Mouse (Mus musculus): ENCODE measurements around the gene Arhgef7. TPM values are rescaled to one million over a fixed set of nuclear protein-coding genes. Genes with fewer than 3 reads are reported as not detected.

Arhgef7 gene
- polyA plus RNA-seq, 1 experiment from 2014 or later = 50.3 TPM

DNA sequence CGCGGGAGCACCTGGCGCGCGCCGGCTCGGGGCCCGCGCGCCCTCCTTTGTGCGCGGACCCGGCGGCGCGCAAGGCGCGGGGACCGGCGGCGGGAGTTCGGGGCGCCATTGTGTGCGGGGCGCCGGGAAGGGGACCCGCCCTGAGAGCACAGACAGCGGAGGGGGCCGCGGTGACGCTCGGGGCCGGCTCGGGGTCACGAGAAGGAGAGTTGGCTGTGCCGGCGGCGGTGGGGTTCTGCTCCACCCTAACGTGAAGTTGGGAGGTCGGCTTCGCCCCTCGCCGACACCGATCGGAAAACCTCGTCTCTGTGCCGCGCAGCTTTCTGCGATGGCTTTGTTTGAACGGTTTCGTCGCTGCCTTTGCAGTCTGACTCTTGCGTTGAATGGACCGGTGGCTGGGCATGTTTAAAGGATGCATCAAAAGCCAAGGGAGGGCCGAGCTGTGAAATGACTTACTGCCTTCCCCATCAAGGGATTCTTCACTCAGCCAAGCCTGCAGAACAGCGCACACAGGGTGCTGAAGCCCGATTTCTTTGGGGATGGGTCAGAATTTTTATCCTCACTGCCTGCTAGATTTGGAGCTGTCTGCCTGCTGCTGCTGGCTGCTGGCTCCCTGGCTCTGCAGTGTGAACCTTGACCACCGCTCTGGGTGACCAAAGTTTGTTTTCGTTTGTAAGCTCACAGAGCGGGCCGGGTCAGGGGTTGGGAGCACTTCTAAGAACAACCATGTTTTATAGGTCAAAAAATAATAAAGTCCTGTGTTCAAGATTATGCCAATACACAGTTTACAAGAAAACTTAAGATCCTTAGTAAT, 1.2 kb downstream of the Arhgef7 start:
- under 1% methylated on average over 61 of the region's 61 CpGs for WGBS
- peaks cover 72% of the 10 kb centered on the region for H3K27me3 ChIP-seq (replicated peaks; ENCODE audit: low read depth, poor library complexity, severe bottlenecking)
- no peaks in the 10 kb centered on the region; the same call in 1 of the 2 replicates for H3K36me3 ChIP-seq (replicated peaks)
- peak; percentile 74 for DNase-seq (ENCODE audit: low spot score)
- H3K9me3 ChIP-seq = no peaks in the 10 kb centered on the region
- H3K4me1 ChIP-seq = peaks cover 42% of the 10 kb centered on the region
- H3K4me3 ChIP-seq = peak overlapping the region; percentile 77
- H3K27ac ChIP-seq (replicated peaks) = peak overlapping the region; percentile 95

- DNase-seq (ENCODE audit: low spot score) = peak; percentile 60
- Histone ChIP-seq H3K27me3 (replicated peaks; ENCODE audit: low read depth, poor library complexity, severe bottlenecking) (peaks cover 56% of the 10 kb centered on the region), H3K4me3 (peak overlapping the region; percentile 77), H3K36me3 (replicated peaks) (peaks cover 16% of the 10 kb centered on the region), H3K4me1 (peaks cover 50% of the 10 kb centered on the region), H3K27ac (replicated peaks) (peak overlapping the region; percentile 95), H3K9me3 (no peaks in the 10 kb centered on the region)
- 43% methylated on average over 12 of the region's 12 CpGs for WGBS
Measured at GRCm38 (mm10) chr8:11730271-11730940, 2.9 kb downstream of the Arhgef7 start.

- peaks cover 59% of the 10 kb centered on the region for H3K36me3 ChIP-seq (replicated peaks)
- no peak overlapping the region for H3K4me3 ChIP-seq
- H3K9me3 ChIP-seq = no peaks in the 10 kb centered on the region
- H3K4me1 ChIP-seq = peaks cover 17% of the 10 kb centered on the region
- H3K27ac ChIP-seq (replicated peaks) = no peak overlapping the region
- 0 out of 2 replicates have a peak, but pooled peaks cover 6% of the 10 kb centered on the region for H3K27me3 ChIP-seq (replicated peaks; ENCODE audit: low read depth, poor library complexity, severe bottlenecking)
- no peak for DNase-seq (ENCODE audit: low spot score)
- WGBS = 81% methylated on average over 15 of the region's 15 CpGs
Measured at GRCm38 (mm10) chr8:11735672-11736235, 8.2 kb downstream of the Arhgef7 start.

GRCm38 (mm10) chr8:11737096-11737495, 9.6 kb downstream of the Arhgef7 start:
- no peak for DNase-seq (ENCODE audit: low spot score)
- H3K27ac ChIP-seq (replicated peaks) = no peak overlapping the region
- 85% methylated on average over 6 of the region's 6 CpGs for WGBS
- no peak overlapping the region for H3K4me3 ChIP-seq
- H3K36me3 ChIP-seq (replicated peaks) = peaks cover 62% of the 10 kb centered on the region
- peaks cover 8% of the 10 kb centered on the region; the same call in 1 of the 2 replicates for H3K4me1 ChIP-seq
- H3K9me3 ChIP-seq = no peaks in the 10 kb centered on the region
- no peaks in the 10 kb centered on the region for H3K27me3 ChIP-seq (replicated peaks; ENCODE audit: low read depth, poor library complexity, severe bottlenecking)

- Histone ChIP-seq H3K4me1 (peaks cover 13% of the 10 kb centered on the region), H3K36me3 (replicated peaks) (peaks cover 59% of the 10 kb centered on the region), H3K27ac (replicated peaks) (no peak overlapping the region), H3K27me3 (replicated peaks; ENCODE audit: low read depth, poor library complexity, severe bottlenecking) (no peaks in the 10 kb centered on the region), H3K9me3 (no peaks in the 10 kb centered on the region), H3K4me3 (no peak overlapping the region)
- 85% methylated on average over 5 of the region's 5 CpGs for WGBS
- DNase-seq (ENCODE audit: low spot score) = no peak
Measured at GRCm38 (mm10) chr8:11739082-11739481, 11.6 kb downstream of the Arhgef7 start.

DNA sequence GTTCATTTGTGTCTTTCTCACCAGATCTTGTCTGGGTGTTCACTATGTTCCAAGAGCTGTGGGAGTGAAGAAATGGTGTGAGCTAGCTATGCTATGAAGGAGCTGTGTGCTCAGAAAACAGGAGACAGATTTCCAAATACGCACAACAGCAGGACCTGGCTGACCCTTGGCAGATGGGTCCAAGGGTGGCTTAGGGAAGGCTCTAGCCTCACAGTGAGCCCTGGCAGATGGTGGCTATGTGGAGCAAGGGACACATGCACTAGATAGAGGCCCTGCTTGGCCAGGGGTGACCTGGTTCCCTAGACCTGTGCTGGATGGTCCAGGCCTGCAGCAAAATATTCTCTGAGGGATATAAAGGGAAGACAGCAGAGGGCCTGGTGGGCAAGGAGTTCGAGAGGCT, 13.3 kb downstream of the Arhgef7 start:
- WGBS = 88% methylated on average over 2 of the region's 2 CpGs
- Histone ChIP-seq H3K9me3 (no peaks in the 10 kb centered on the region), H3K36me3 (replicated peaks) (peaks cover 42% of the 10 kb centered on the region), H3K27ac (replicated peaks) (no peak overlapping the region), H3K4me1 (peaks cover 5% of the 10 kb centered on the region; the same call in 1 of the 2 replicates), H3K27me3 (replicated peaks; ENCODE audit: low read depth, poor library complexity, severe bottlenecking) (no peaks in the 10 kb centered on the region), H3K4me3 (no peak overlapping the region)
- no peak for DNase-seq (ENCODE audit: low spot score)

DNA sequence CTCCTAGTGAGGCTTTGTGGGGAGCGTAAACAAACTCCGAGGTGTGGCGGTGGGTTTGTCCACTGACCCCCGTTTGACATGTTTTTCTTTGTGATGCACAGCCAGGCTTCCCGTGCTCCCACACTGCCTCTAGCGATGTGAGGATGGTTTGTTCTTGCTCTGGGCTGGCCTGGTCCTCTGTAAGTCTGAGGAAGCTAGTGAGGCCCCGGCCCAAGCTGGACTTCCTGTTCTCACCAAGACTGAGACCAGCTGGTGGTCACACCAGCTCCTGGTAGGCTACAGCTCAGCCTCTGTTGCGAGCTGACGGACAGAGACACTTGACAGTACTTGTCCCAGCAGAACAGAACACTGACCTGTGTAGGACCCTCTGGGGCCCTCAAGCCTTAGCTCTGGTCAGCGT, 16.1 kb downstream of the Arhgef7 start:
- no peak for DNase-seq (ENCODE audit: low spot score)
- WGBS = 79% methylated on average over 10 of the region's 10 CpGs
- no peaks in the 10 kb centered on the region for H3K9me3 ChIP-seq
- H3K36me3 ChIP-seq (replicated peaks) = peaks cover 22% of the 10 kb centered on the region
- no peak overlapping the region for H3K4me3 ChIP-seq
- H3K27me3 ChIP-seq (replicated peaks; ENCODE audit: low read depth, poor library complexity, severe bottlenecking) = no peaks in the 10 kb centered on the region
- H3K27ac ChIP-seq (replicated peaks) = no peak overlapping the region
- peaks cover 22% of the 10 kb centered on the region for H3K4me1 ChIP-seq

DNA sequence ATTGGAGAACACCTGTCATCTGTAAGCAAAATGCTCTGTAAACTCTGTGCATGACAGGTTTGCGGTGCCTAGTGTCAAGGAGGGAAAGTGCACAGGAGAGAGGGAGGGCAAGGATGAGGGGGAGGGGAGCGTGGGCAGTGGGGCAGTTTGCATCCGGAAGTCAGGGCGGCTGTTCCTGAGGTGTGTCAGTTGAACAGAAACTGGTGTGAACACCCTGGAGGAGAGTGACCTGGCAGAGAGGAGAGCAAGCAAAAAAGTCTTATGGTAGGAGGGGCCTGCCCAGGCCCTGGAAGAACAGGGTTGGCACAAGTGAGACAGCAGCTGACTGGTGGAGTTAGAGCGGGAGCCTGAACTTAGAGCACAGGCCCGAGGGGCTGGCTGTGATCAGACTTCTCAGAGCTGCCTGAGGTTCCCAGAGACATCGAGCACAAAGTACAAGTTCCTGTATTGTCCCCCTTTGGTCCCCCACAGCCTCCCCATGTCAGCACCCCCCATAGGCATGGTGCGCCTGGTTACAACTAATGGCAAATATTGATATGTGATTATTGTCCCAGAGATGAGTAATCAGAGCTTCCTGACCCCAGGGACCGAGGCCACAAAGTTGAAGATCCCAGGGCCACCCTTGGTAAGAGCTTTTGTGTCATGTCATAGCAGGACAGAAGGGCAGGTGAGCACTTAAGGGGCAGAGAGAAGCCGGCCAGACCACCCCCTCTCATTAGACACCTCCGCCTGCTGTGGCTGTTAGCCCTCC, 19.5 kb downstream of the Arhgef7 start:
- WGBS = 79% methylated on average over 11 of the region's 11 CpGs
- DNase-seq (ENCODE audit: low spot score) = no peak
- Histone ChIP-seq H3K27ac (replicated peaks) (0 out of 2 replicates have a peak overlapping the region, but pooled peaks have one; percentile 14), H3K4me3 (no peak overlapping the region), H3K27me3 (replicated peaks; ENCODE audit: low read depth, poor library complexity, severe bottlenecking) (no peaks in the 10 kb centered on the region), H3K9me3 (no peaks in the 10 kb centered on the region), H3K4me1 (peaks cover 22% of the 10 kb centered on the region), H3K36me3 (replicated peaks) (no peaks in the 10 kb centered on the region)

GRCm38 (mm10) chr8:11749472-11749871, 22.0 kb downstream of the Arhgef7 start:
- 77% methylated on average over 6 of the region's 6 CpGs for WGBS
- no peak overlapping the region for H3K27ac ChIP-seq (replicated peaks)
- H3K9me3 ChIP-seq = no peaks in the 10 kb centered on the region
- H3K4me1 ChIP-seq = peaks cover 17% of the 10 kb centered on the region
- H3K4me3 ChIP-seq = no peak overlapping the region
- H3K36me3 ChIP-seq (replicated peaks) = no peaks in the 10 kb centered on the region
- no peaks in the 10 kb centered on the region for H3K27me3 ChIP-seq (replicated peaks; ENCODE audit: low read depth, poor library complexity, severe bottlenecking)
- DNase-seq (ENCODE audit: low spot score) = no peak

DNA sequence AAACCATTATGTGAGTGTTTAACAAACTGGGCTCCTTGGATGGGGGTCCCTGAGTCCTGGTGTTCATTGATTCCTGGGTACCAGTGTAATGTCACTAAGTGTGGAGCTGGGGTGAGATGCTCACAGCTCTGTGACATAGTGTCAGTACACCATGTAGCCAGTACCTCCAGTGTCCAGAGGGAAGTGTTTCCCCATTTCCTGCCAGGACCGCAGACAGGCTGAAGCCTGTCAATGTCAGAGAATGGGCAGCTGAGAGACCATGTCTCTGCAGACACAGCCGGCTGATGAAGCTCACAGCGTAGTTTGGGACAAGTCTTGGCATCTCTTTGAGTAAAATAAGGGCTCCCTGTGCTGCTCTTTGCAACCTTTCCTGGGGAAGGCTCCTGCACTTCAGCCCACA, 24.8 kb downstream of the Arhgef7 start:
- H3K36me3 ChIP-seq (replicated peaks) = no peaks in the 10 kb centered on the region
- WGBS = 77% methylated on average over 3 of the region's 3 CpGs
- peaks cover 14% of the 10 kb centered on the region for H3K4me1 ChIP-seq
- H3K4me3 ChIP-seq = no peak overlapping the region
- H3K27me3 ChIP-seq (replicated peaks; ENCODE audit: low read depth, poor library complexity, severe bottlenecking) = no peaks in the 10 kb centered on the region
- H3K27ac ChIP-seq (replicated peaks) = no peak overlapping the region
- H3K9me3 ChIP-seq = no peaks in the 10 kb centered on the region
- no peak for DNase-seq (ENCODE audit: low spot score)

GRCm38 (mm10) chr8:11753155-11753941, 25.8 kb downstream of the Arhgef7 start:
- H3K9me3 ChIP-seq = no peaks in the 10 kb centered on the region
- no peaks in the 10 kb centered on the region for H3K27me3 ChIP-seq (replicated peaks; ENCODE audit: low read depth, poor library complexity, severe bottlenecking)
- no peak overlapping the region for H3K4me3 ChIP-seq
- H3K4me1 ChIP-seq = peaks cover 14% of the 10 kb centered on the region
- WGBS = 80% methylated on average over 11 of the region's 11 CpGs
- H3K27ac ChIP-seq (replicated peaks) = no peak overlapping the region
- no peaks in the 10 kb centered on the region for H3K36me3 ChIP-seq (replicated peaks)
- DNase-seq (ENCODE audit: low spot score) = no peak

GRCm38 (mm10) chr8:11754723-11755122, 27.2 kb downstream of the Arhgef7 start:
- Histone ChIP-seq H3K9me3 (no peaks in the 10 kb centered on the region), H3K27ac (replicated peaks) (no peak overlapping the region), H3K27me3 (replicated peaks; ENCODE audit: low read depth, poor library complexity, severe bottlenecking) (no peaks in the 10 kb centered on the region), H3K4me3 (no peak overlapping the region), H3K4me1 (peaks cover 26% of the 10 kb centered on the region), H3K36me3 (replicated peaks) (no peaks in the 10 kb centered on the region)
- DNase-seq (ENCODE audit: low spot score) = no peak

Measured in embryonic facial prominence, embryonic 10.5 days (tissue).